Mouse (Mus musculus): Measurements from ENCODE around the gene Fabp7.

The Fabp7 gene

GRCm38 (mm10) chr10:57784876-57785150, at the start of gene Fabp7:
Gene Fabp7, plus strand, starts transcription at chr10:57784881.
- no peak for DNase-seq (ENCODE audit: low read depth)

GRCm38 (mm10) chr10:57740733-57741132, 43.9 kb upstream of the Fabp7 start:
- DNase-seq (ENCODE audit: low read depth), result no peak

- no peak for DNase-seq (ENCODE audit: low read depth)
Measured at GRCm38 (mm10) chr10:57741351-57741750, 43.3 kb upstream of the Fabp7 start.

- DNase-seq (ENCODE audit: low read depth), result no peak
Measured at GRCm38 (mm10) chr10:57743045-57743444, 41.6 kb upstream of the Fabp7 start.

- DNase-seq (ENCODE audit: low read depth), result peak; percentile 67
Measured at GRCm38 (mm10) chr10:57743606-57744016, 41.1 kb upstream of the Fabp7 start.

GRCm38 (mm10) chr10:57744128-57744765, 40.4 kb upstream of the Fabp7 start:
- no peak for DNase-seq (ENCODE audit: low read depth)

- no peak for DNase-seq (ENCODE audit: low read depth)
Measured at GRCm38 (mm10) chr10:57745452-57745851, 39.2 kb upstream of the Fabp7 start.

GRCm38 (mm10) chr10:57747127-57747526, 37.6 kb upstream of the Fabp7 start:
- no peak for DNase-seq (ENCODE audit: low read depth)

GRCm38 (mm10) chr10:57753343-57753742, 31.3 kb upstream of the Fabp7 start:
- DNase-seq (ENCODE audit: low read depth), result no peak

GRCm38 (mm10) chr10:57755201-57755736, 29.4 kb upstream of the Fabp7 start:
- no peak for DNase-seq (ENCODE audit: low read depth)

GRCm38 (mm10) chr10:57758999-57759398, 25.7 kb upstream of the Fabp7 start:
- DNase-seq (ENCODE audit: low read depth), result no peak

GRCm38 (mm10) chr10:57760694-57761093, 24.0 kb upstream of the Fabp7 start:
- DNase-seq (ENCODE audit: low read depth), result no peak

- DNase-seq (ENCODE audit: low read depth), result no peak
Measured at GRCm38 (mm10) chr10:57763044-57763443, 21.6 kb upstream of the Fabp7 start.

- no peak for DNase-seq (ENCODE audit: low read depth)
Measured at GRCm38 (mm10) chr10:57783289-57784130, 1.2 kb upstream of the Fabp7 start.

GRCm38 (mm10) chr10:57784131-57784875, 378 bp upstream of the Fabp7 start:
- peak; percentile 32 for DNase-seq (ENCODE audit: low read depth)

- no peak for DNase-seq (ENCODE audit: low read depth)
Measured at GRCm38 (mm10) chr10:57785552-57785951, 871 bp downstream of the Fabp7 start.

GRCm38 (mm10) chr10:57792957-57793356, 8.3 kb downstream of the Fabp7 start:
- no peak for DNase-seq (ENCODE audit: low read depth)

GRCm38 (mm10) chr10:57794018-57794417, 9.3 kb downstream of the Fabp7 start, which contains the start of gene Smpdl3a:
Gene Smpdl3a, plus strand, starts transcription at chr10:57794335.
- no peak for DNase-seq (ENCODE audit: low read depth)

GRCm38 (mm10) chr10:57794491-57795461, 10.1 kb downstream of the Fabp7 start:
- peak; percentile 44 for DNase-seq (ENCODE audit: low read depth)

GRCm38 (mm10) chr10:57795542-57795941, 10.9 kb downstream of the Fabp7 start:
- no peak for DNase-seq (ENCODE audit: low read depth)

GRCm38 (mm10) chr10:57796057-57796456, 11.4 kb downstream of the Fabp7 start:
- no peak for DNase-seq (ENCODE audit: low read depth)

All from fibroblast of lung, adult 2 months (primary cell).